Mouse (Mus musculus) liver, embryonic 12.5 days (tissue): ENCODE data around the gene Rtl8b. TPM values are rescaled to one million over a fixed set of nuclear protein-coding genes. Genes with fewer than 3 reads are reported as not detected.
"Not testable (repeated sequence)": the region's sequence is repeated elsewhere in the genome, so short reads cannot be mapped to it uniquely, and the experiment has no call there.

ENCODE experiments used
- ATAC-seq: fragments of 200-750 bp; cut with Nextera tagmentation; 2 replicates; pipeline ENCODE4 v1.8.0; 2017; ENCODE audit warnings: moderate number of reproducible peaks, mild to moderate bottlenecking, moderate library complexity
- H3K27ac ChIP-seq: fragments of 300-500 bp; sonication (generic); 2 replicates; pipeline ENCODE4 v1.5.1; 2016; ENCODE audit warnings: mild to moderate bottlenecking
- H3K27me3 ChIP-seq: fragments of 300-500 bp; sonication (generic); replicated peaks from 2 replicates; pipeline ENCODE4 v1.6.1; 2016; ENCODE audit warnings: mild to moderate bottlenecking, moderate library complexity
- H3K36me3 ChIP-seq: fragments of 300-500 bp; sonication (generic); 2 replicates; pipeline ENCODE4 v1.6.1; 2016; ENCODE audit warnings: mild to moderate bottlenecking, moderate library complexity
- H3K4me1 ChIP-seq: fragments of 300-500 bp; sonication (generic); 2 replicates; pipeline ENCODE4 v1.6.1; 2016
- H3K4me2 ChIP-seq: fragments of 300-500 bp; sonication (generic); 2 replicates; pipeline ENCODE4 v1.6.1; 2016; ENCODE audit warnings: mild to moderate bottlenecking, moderate library complexity
- H3K4me3 ChIP-seq: fragments of 300-500 bp; sonication (generic); 2 replicates; pipeline ENCODE4 v1.5.1; 2016; ENCODE audit warnings: mild to moderate bottlenecking, moderate library complexity
- H3K9ac ChIP-seq: fragments of 300-500 bp; sonication (generic); 2 replicates; pipeline ENCODE4 v1.6.1; 2016; ENCODE audit warnings: mild to moderate bottlenecking, moderate library complexity
- H3K9me3 ChIP-seq: fragments of 300-500 bp; sonication (generic); replicated peaks from 2 replicates; pipeline ENCODE4 v1.6.1; 2016; ENCODE audit warnings: mild to moderate bottlenecking, moderate library complexity
- WGBS: fragments of 180-500 bp; shearing (Covaris S2); methylation state at CpG from one replicate; pipeline ENCODE4 v1.1.7; 2016; ENCODE audit not compliant: insufficient replicate concordance; 5-methylcytosine and 5-hydroxymethylcytosine counted together
- polyA plus RNA-seq: library from polyadenylated mRNA; unstranded; fragments of >200 nt; fragmentation: Nextera tagmentation; extraction: Ambion mirVana; gene quantifications from 2 replicates; pipeline ENCODE4 v1.2.1, GENCODE M21; 2016

Rtl8b gene
- polyA plus RNA-seq, 1 experiment from 2014 or later, result 9.0 TPM

- not testable (repeated sequence) for H3K9ac ChIP-seq, H3K27ac ChIP-seq, H3K9me3 ChIP-seq, H3K27me3 ChIP-seq, H3K36me3 ChIP-seq, H3K4me1 ChIP-seq
- Histone ChIP-seq H3K4me2 (peak overlapping the region; percentile 45; the same call in 1 of the 2 replicates), H3K4me3 (peak overlapping the region; percentile 37)
- peak; percentile 54; the same call in 1 of the 2 replicates for ATAC-seq
- WGBS, result no CpG with 5 or more reads among the region's 36 CpGs
Measured at GRCm38 (mm10) chrX:53669557-53670270, 494 bp downstream of the Rtl8b start.

GRCm38 (mm10) chrX:53652917-53653316 lies 17.3 kb downstream of the Rtl8b start:
- 43% methylated on average over 4 of the region's 4 CpGs for WGBS
- H3K9ac ChIP-seq, ATAC-seq, H3K4me2 ChIP-seq, H3K4me3 ChIP-seq, H3K27me3 ChIP-seq, H3K4me1 ChIP-seq, H3K9me3 ChIP-seq, H3K27ac ChIP-seq, H3K36me3 ChIP-seq: not testable (repeated sequence)

GRCm38 (mm10) chrX:53645885-53646284 lies 24.3 kb downstream of the Rtl8b start:
- H3K4me1 ChIP-seq, result no peaks in the 10 kb centered on the region
- H3K4me3 ChIP-seq, result no peak overlapping the region
- no peak overlapping the region for H3K27ac ChIP-seq
- no peaks in the 10 kb centered on the region for H3K27me3 ChIP-seq
- ATAC-seq, result no peak
- no peak overlapping the region for H3K4me2 ChIP-seq
- no peaks in the 10 kb centered on the region for H3K36me3 ChIP-seq
- H3K9ac ChIP-seq, result no peak overlapping the region
- 73% methylated on average over 6 of the region's 6 CpGs for WGBS
- no peaks in the 10 kb centered on the region for H3K9me3 ChIP-seq

- H3K36me3 ChIP-seq, H3K9me3 ChIP-seq, H3K27ac ChIP-seq, H3K9ac ChIP-seq, H3K27me3 ChIP-seq, H3K4me1 ChIP-seq: not testable (repeated sequence)
- WGBS, result 19% methylated on average over 12 of the region's 50 CpGs
- Histone ChIP-seq H3K4me2 (peak within 1 kb of the TSS; percentile 47), H3K4me3 (peak within 1 kb of the TSS; percentile 33)
- ATAC-seq, result peak; percentile 75
Measured at GRCm38 (mm10) chrX:53642980-53643961, 26.9 kb downstream of the Rtl8b start, which contains the start of gene Rtl8a. Gene Rtl8a (minus strand): TSS chrX:53643682.

GRCm38 (mm10) chrX:53642604-53642979 lies 27.6 kb downstream of the Rtl8b start:
- H3K4me3 ChIP-seq, H3K27ac ChIP-seq, H3K27me3 ChIP-seq, H3K9ac ChIP-seq, H3K4me1 ChIP-seq, H3K9me3 ChIP-seq, H3K36me3 ChIP-seq, ATAC-seq, H3K4me2 ChIP-seq: not testable (repeated sequence)
- WGBS, result 56% methylated on average over 4 of the region's 4 CpGs

GRCm38 (mm10) chrX:53638107-53638506 lies 32.1 kb downstream of the Rtl8b start:
- H3K36me3 ChIP-seq, H3K27me3 ChIP-seq, H3K4me1 ChIP-seq, H3K4me3 ChIP-seq, H3K9ac ChIP-seq, H3K4me2 ChIP-seq, ATAC-seq, H3K9me3 ChIP-seq, H3K27ac ChIP-seq: not testable (repeated sequence)
- WGBS, result 42% methylated on average over 3 of the region's 3 CpGs

Other genes starting within 250 kb of the Rtl8b start
- gene Etd, start 235.5 kb downstream of the Rtl8b start, polyA plus RNA-seq, result not detected in 2 replicates
- gene Rtl8c, start 62.4 kb downstream of the Rtl8b start, polyA plus RNA-seq, result 2.8 and 4.3 TPM in 2 replicates
- not detected in 2 replicates for gene Gm14597, start 61.4 kb downstream of the Rtl8b start, polyA plus RNA-seq
- 8.8 and 9.4 TPM in 2 replicates for gene Rtl8a, start 26.7 kb downstream of the Rtl8b start, polyA plus RNA-seq
- gene 4930502E18Rik, start 54.4 kb upstream of the Rtl8b start, polyA plus RNA-seq, result 0.11 TPM in 1 of 2 replicates, not detected in the other
- not detected in 2 replicates for gene 1700013H16Rik, start 87.4 kb upstream of the Rtl8b start, polyA plus RNA-seq
- not detected in 2 replicates for gene Zfp36l3, start 106.0 kb upstream of the Rtl8b start, polyA plus RNA-seq
- gene Xlr, start 127.3 kb upstream of the Rtl8b start, polyA plus RNA-seq, result 2.0 and 3.1 TPM in 2 replicates